Mouse (Mus musculus): Measurements from ENCODE around the gene Rab27a.

DNA sequence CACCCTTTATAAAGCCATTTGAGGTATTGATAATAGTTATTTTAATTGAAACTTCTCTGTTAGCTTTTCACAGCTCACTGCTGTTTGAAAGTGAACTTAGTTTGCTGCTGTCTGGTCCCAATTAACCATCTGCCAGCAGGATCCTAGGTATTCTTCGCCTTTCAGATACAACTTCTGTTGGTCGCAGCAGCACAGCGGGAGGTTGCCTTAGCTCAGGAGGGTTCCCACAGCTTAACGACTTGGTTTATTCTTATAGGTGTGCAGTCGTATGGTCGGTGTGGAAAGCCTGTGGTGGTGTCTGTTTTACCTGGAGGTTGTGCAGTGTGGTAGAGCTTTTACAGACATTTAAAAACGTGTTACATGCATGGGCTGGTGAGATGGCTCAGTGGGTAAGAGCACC, 47.8 kb upstream of the Rab27a start:
- no peak for TF ChIP-seq CTCF (IDR thresholded peaks at IDR 0.05; ENCODE audit: control insufficient read depth, insufficient read depth, insufficient read length)
- no peak for TF ChIP-seq MAX (IDR thresholded peaks at IDR 0.05)
- TF ChIP-seq MYOD1 (IDR thresholded peaks at IDR 0.05; ENCODE audit: control insufficient read depth, insufficient read length, low read depth): no peak
- no peak for TF ChIP-seq FOSL1 (IDR thresholded peaks at IDR 0.05; ENCODE audit: insufficient read depth, low read length, poor library complexity, severe bottlenecking)
- TF ChIP-seq USF1 (IDR thresholded peaks at IDR 0.05; ENCODE audit: low read depth): no peak
- TF ChIP-seq MYOG (IDR thresholded peaks at IDR 0.05; ENCODE audit: control insufficient read depth, extremely low read depth, insufficient read length): no peak
